Mouse (Mus musculus) testis, adult 10 weeks (tissue): ENCODE data around the gene Arhgap20. TPM values are rescaled to one million over a fixed set of nuclear protein-coding genes. Genes with fewer than 3 reads are reported as not detected.

Experiments used
- polyA plus RNA-seq: library from polyadenylated mRNA; stranded (reverse); fragments of 350-450 nt; fragmentation: Illumina TruSeq; extraction: RNeasy Lipid Tissue Mini Kit (QIAGEN cat#74804); gene quantifications from one replicate; pipeline ENCODE4 v1.2.3, GENCODE M21; 2014; ENCODE audit warnings: low read depth, low replicate concordance

The Arhgap20 gene
- polyA plus RNA-seq, result 55.6 TPM

GRCm38 (mm10) chr9:51764921-51765416 lies at the start of gene Arhgap20:
Gene Arhgap20, plus strand, starts transcription at chr9:51765337.

Other genes with a start within 250 kb of the Arhgap20 start
- gene Fdx1, start 198.2 kb downstream of the Arhgap20 start, polyA plus RNA-seq, result 39.8 TPM